In genomic region chr10:118820901-118821300, GRCm38 (mm10) we compare ENCODE assay signal across 9 mouse cellular contexts. TPM values are rescaled to one million over a fixed set of nuclear protein-coding genes. Genes with fewer than 3 reads are reported as not detected.
DNase-seq lines count a peak whose midpoint lies in the region; ATAC-seq and TF ChIP-seq lines count a peak whose summit lies in the region.
"Had no signal": no experiment of that assay in that cellular context is flagged by ENCODE, and none has a peak within 500 bp of the region (broad histone marks: within the 10 kb centered on the region; RNA-seq: fewer than 3 reads in every experiment).

No protein-coding gene starts in this region.

- H3K9ac ChIP-seq in forebrain, embryonic 14.5 days (ENCODE audit: low read length): no peak overlapping the region
- no peak overlapping the region for H3K9ac ChIP-seq in lung, embryonic 16.5 days (ENCODE audit: low read length)
- H3K9ac ChIP-seq: embryonic facial prominence, embryonic 12.5 days had no signal

- H3K4me3 ChIP-seq in gastrocnemius, adult 2 months: no peak overlapping the region
- H3K4me3 ChIP-seq in forebrain, embryonic 14.5 days (ENCODE audit: low read depth, low read length): no peak overlapping the region
- no peak overlapping the region for H3K4me3 ChIP-seq in lung, embryonic 16.5 days (ENCODE audit: low read length)
- H3K4me3 ChIP-seq: embryonic facial prominence, embryonic 12.5 days had no signal

- no peaks in the 10 kb centered on the region for H3K36me3 ChIP-seq in forebrain, embryonic 14.5 days (ENCODE audit: control insufficient read depth, insufficient read depth, low read length)
- H3K36me3 ChIP-seq in lung, embryonic 16.5 days (ENCODE audit: control insufficient read depth, insufficient read depth, low read length): no peaks in the 10 kb centered on the region
- H3K36me3 ChIP-seq: embryonic facial prominence, embryonic 12.5 days had no signal

- H3K27me3 ChIP-seq in forebrain, embryonic 14.5 days (replicated peaks; ENCODE audit: control insufficient read depth, insufficient read depth, low read length): no peaks in the 10 kb centered on the region
- H3K27me3 ChIP-seq in lung, embryonic 16.5 days (ENCODE audit: control insufficient read depth, insufficient read depth, low read depth, low read length): no peaks in the 10 kb centered on the region
- H3K27me3 ChIP-seq: embryonic facial prominence, embryonic 12.5 days had no signal

- intact Hi-C loops in gastrocnemius, adult 2 months (cut with DNase I): no loop called here

- no peak for TF ChIP-seq CTCF in gastrocnemius, adult 2 months (IDR thresholded peaks at IDR 0.05)

- WGBS in forebrain, embryonic 14.5 days: 41% methylated on average over 7 of the region's 7 CpGs
- 21% methylated on average over 7 of the region's 7 CpGs for WGBS in lung, embryonic 16.5 days

- ATAC-seq in forebrain, embryonic 14.5 days: peak; percentile 97
- peak; percentile 93 for ATAC-seq in lung, embryonic 16.5 days (ENCODE audit: low read depth)

- H3K27ac ChIP-seq in gastrocnemius, adult 2 months: peak overlapping the region; percentile 50; the same call in 1 of the 2 replicates
- H3K27ac ChIP-seq in forebrain, embryonic 14.5 days (ENCODE audit: low read depth, low read length): no peak overlapping the region
- no peak overlapping the region for H3K27ac ChIP-seq in lung, embryonic 16.5 days (ENCODE audit: low read length)
- H3K27ac ChIP-seq: embryonic facial prominence, embryonic 12.5 days had no signal

- no peak overlapping the region for H3K4me2 ChIP-seq in forebrain, embryonic 14.5 days (ENCODE audit: low read length)
- 0 out of 2 replicates have a peak overlapping the region, but pooled peaks have one; percentile 2 for H3K4me2 ChIP-seq in lung, embryonic 16.5 days (ENCODE audit: low read depth, low read length)
- H3K4me2 ChIP-seq: embryonic facial prominence, embryonic 12.5 days had no signal

- H3K9me3 ChIP-seq in forebrain, embryonic 14.5 days (replicated peaks; ENCODE audit: control insufficient read depth, low read length): no peaks in the 10 kb centered on the region
- no peaks in the 10 kb centered on the region for H3K9me3 ChIP-seq in lung, embryonic 16.5 days (ENCODE audit: control insufficient read depth, low read length)
- H3K9me3 ChIP-seq: embryonic facial prominence, embryonic 12.5 days had no signal

- 0 out of 2 replicates have a peak, but pooled peaks cover 7% of the 10 kb centered on the region for H3K4me1 ChIP-seq in forebrain, embryonic 14.5 days (ENCODE audit: control insufficient read depth, insufficient read depth, low read length)
- H3K4me1 ChIP-seq in lung, embryonic 16.5 days (replicated peaks; ENCODE audit: control insufficient read depth, insufficient read depth, low read length): no peaks in the 10 kb centered on the region; the same call in 1 of the 2 replicates

- peak; percentile 64 for DNase-seq in gastrocnemius, adult 2 months
- no peak for DNase-seq in gastrocnemius, adult 18-20 months (ENCODE audit: low spot score)
- DNase-seq in forebrain, embryonic 14.5 days (ENCODE audit: low spot score): peak; percentile 90
- DNase-seq in kidney, postnatal 25 days: peak; percentile 23 to 53
- DNase-seq in retina, postnatal 1 day: peak; percentile 63
- DNase-seq in Muller cell, postnatal 12 days (ENCODE audit: inconsistent ontology term): no peak
- no peak for DNase-seq in spleen, adult 12 weeks (ENCODE audit: low spot score)

RNA-seq across cellular contexts. Expression of gene Dyrk2, which starts 49.1 kb away (rescaled TPM):
- total RNA-seq in gastrocnemius, adult 2 months (2021): 10 to 100 TPM; 55.0 to 87.9 TPM
- 10 to 100 TPM; 63.8 to 88.7 TPM for total RNA-seq in gastrocnemius, adult 18-20 months (2021)
- 14.8 and 17.9 TPM in 2 replicates for polyA plus RNA-seq in forebrain, embryonic 14.5 days (2014; fragmentation: Nextera tagmentation; extraction: Ambion mirVana)
- polyA plus RNA-seq in lung, embryonic 16.5 days (2015; fragmentation: Nextera tagmentation; extraction: Ambion mirVana): 6.7 and 6.9 TPM in 2 replicates

Comparison
In these comparisons a context has a peak if more than half of its experiments do, and no peak if none do; other contexts are left out.
1. DNase-seq: peak in gastrocnemius, adult 2 months (single experiment), forebrain, embryonic 14.5 days (single experiment), kidney, postnatal 25 days (2 of 2) and retina, postnatal 1 day (single experiment); none in gastrocnemius, adult 18-20 months (single experiment), Muller cell, postnatal 12 days (single experiment) and spleen, adult 12 weeks (single experiment).